ENCODE assay signal across 23 mouse cellular contexts in genomic region chr4:142127275-142127788, GRCm38 (mm10). TPM values are rescaled to one million over a fixed set of nuclear protein-coding genes. Genes with fewer than 3 reads are reported as not detected.
DNase-seq lines count a peak whose midpoint lies in the region; ATAC-seq and TF ChIP-seq lines count a peak whose summit lies in the region.
"Had no signal": no experiment of that assay in that cellular context is flagged by ENCODE, and none has a peak within 500 bp of the region (broad histone marks: within the 10 kb centered on the region; RNA-seq: fewer than 3 reads in every experiment).

No protein-coding gene starts in this region.

- H3K4me1 ChIP-seq in heart, adult 2 months (ENCODE audit: control insufficient read depth, insufficient read depth, low read length): no peaks in the 10 kb centered on the region; the same call in 1 of the 2 replicates
- peaks cover 33% of the 10 kb centered on the region for H3K4me1 ChIP-seq in heart, embryonic 15.5 days (replicated peaks)
- H3K4me1 ChIP-seq in megakaryocyte, embryonic 14.5 days: peaks cover 59% of the 10 kb centered on the region
- no peaks in the 10 kb centered on the region; the same call in 1 of the 2 replicates for H3K4me1 ChIP-seq in thymus, adult 2 months (replicated peaks; ENCODE audit: control insufficient read depth, insufficient read depth, low read length)
- H3K4me1 ChIP-seq: midbrain, embryonic 15.5 days had no signal

- 60% methylated on average over 6 of the region's 6 CpGs for WGBS in heart, adult 2 months
- 50% methylated on average over 6 of the region's 6 CpGs for WGBS in heart, embryonic 15.5 days
- 6% methylated on average over 6 of the region's 6 CpGs for WGBS in thymus, adult 2 months

- peak overlapping the region; percentile 94 for H3K27ac ChIP-seq in heart, adult 2 months
- peak overlapping the region; percentile 91 for H3K27ac ChIP-seq in heart, embryonic 15.5 days
- H3K27ac ChIP-seq in thymus, adult 2 months (ENCODE audit: control insufficient read depth, insufficient read depth, low read length): no peak overlapping the region
- H3K27ac ChIP-seq: forebrain, embryonic 15.5 days; hindbrain, embryonic 13.5 days; limb, embryonic 12.5 days; liver, embryonic 13.5 days; midbrain, embryonic 15.5 days; neural tube, embryonic 12.5 days had no signal

- TF ChIP-seq EP300 in heart, adult 2 months (IDR thresholded peaks at IDR 0.05; ENCODE audit: insufficient read depth, low read depth, low read length): no peak

- DNase-seq in heart, adult 2 months: peak in 1 of 2 experiments; percentile 44
- no peak for DNase-seq in heart, postnatal 25 days (ENCODE audit: low spot score)
- no peak for DNase-seq in heart, adult 9 months (ENCODE audit: low spot score in 2 of 2)
- no peak for DNase-seq in ovary, adult 18-20 months (ENCODE audit: low spot score)
- no peak for DNase-seq in thymus, adult 2 months
- DNase-seq: adrenal gland, postnatal 25 days; cerebellum, adult 8-10 months; gastrocnemius, postnatal 25 days; kidney, postnatal 10 days; liver, embryonic 13.5 days; lung, adult 2 months; lung, postnatal 14 days; right cerebral cortex, postnatal 25 days; spleen, adult 18-20 months had no signal

- H3K9ac ChIP-seq in heart, adult 2 months (ENCODE audit: low read depth, low read length): peak overlapping the region; percentile 17
- 0 out of 2 replicates have a peak overlapping the region, but pooled peaks have one; percentile 19 for H3K9ac ChIP-seq in heart, embryonic 15.5 days
- H3K9ac ChIP-seq: forebrain, embryonic 15.5 days; hindbrain, embryonic 13.5 days; limb, embryonic 12.5 days; liver, embryonic 13.5 days; midbrain, embryonic 15.5 days; neural tube, embryonic 12.5 days had no signal

- no peaks in the 10 kb centered on the region for H3K27me3 ChIP-seq in heart, adult 2 months (ENCODE audit: control insufficient read depth, insufficient read depth, low read length)
- H3K27me3 ChIP-seq in heart, embryonic 15.5 days: no peaks in the 10 kb centered on the region
- peaks cover 59% of the 10 kb centered on the region for H3K27me3 ChIP-seq in megakaryocyte, embryonic 14.5 days (replicated peaks)
- H3K27me3 ChIP-seq in thymus, adult 2 months (ENCODE audit: control insufficient read depth, insufficient read depth, low read length): no peaks in the 10 kb centered on the region
- H3K27me3 ChIP-seq: forebrain, embryonic 15.5 days; hindbrain, embryonic 13.5 days; limb, embryonic 12.5 days; liver, embryonic 13.5 days; midbrain, embryonic 15.5 days; neural tube, embryonic 12.5 days had no signal

- no peak for TF ChIP-seq CTCF in heart, adult 2 months (IDR thresholded peaks at IDR 0.05)
- no peak for TF ChIP-seq CTCF in thymus, adult 2 months (IDR thresholded peaks at IDR 0.05; ENCODE audit: borderline replicate concordance, control insufficient read depth, extremely low read depth, insufficient read depth, low read length, poor library complexity)

- no peak for TF ChIP-seq POLR2A in heart, adult 2 months (IDR thresholded peaks at IDR 0.05; ENCODE audit: insufficient read depth, low read depth, low read length)
- TF ChIP-seq POLR2A in thymus, adult 2 months (IDR thresholded peaks at IDR 0.05; ENCODE audit: control insufficient read depth, extremely low read depth, insufficient read depth, low read length, poor library complexity): no peak

- ATAC-seq in heart, embryonic 15.5 days (replicated peaks; ENCODE audit: insufficient number of reproducible peaks, insufficient read depth, low FRiP score, low read depth): no peak
- no peak for ATAC-seq in megakaryocyte, adult 5-6 weeks (ENCODE audit: poor library complexity, severe bottlenecking)
- ATAC-seq: CD4-positive, CD25-positive, alpha-beta regulatory T cell, adult 4 months; forebrain, embryonic 15.5 days had no signal

- H3K9me3 ChIP-seq in heart, embryonic 15.5 days (replicated peaks): no peaks in the 10 kb centered on the region
- H3K9me3 ChIP-seq in megakaryocyte, embryonic 14.5 days: 0 out of 2 replicates have a peak, but pooled peaks cover 8% of the 10 kb centered on the region
- H3K9me3 ChIP-seq: forebrain, embryonic 15.5 days; hindbrain, embryonic 13.5 days; limb, embryonic 12.5 days; liver, embryonic 13.5 days; midbrain, embryonic 15.5 days; neural tube, embryonic 12.5 days had no signal

- intact Hi-C loops in heart, adult 2 months (cut with DNase I): no loop called here
- intact Hi-C loops in heart, postnatal 25 days (cut with DNase I): no loop called here

- H3K36me3 ChIP-seq in heart, adult 2 months (ENCODE audit: control insufficient read depth, insufficient read depth, low read length): no peaks in the 10 kb centered on the region
- H3K36me3 ChIP-seq in heart, embryonic 15.5 days: no peaks in the 10 kb centered on the region
- no peaks in the 10 kb centered on the region for H3K36me3 ChIP-seq in megakaryocyte, embryonic 14.5 days (replicated peaks; ENCODE audit: low read length)
- no peaks in the 10 kb centered on the region for H3K36me3 ChIP-seq in thymus, adult 2 months (ENCODE audit: control insufficient read depth, insufficient read depth, low read length)
- H3K36me3 ChIP-seq: forebrain, embryonic 15.5 days; hindbrain, embryonic 13.5 days; limb, embryonic 12.5 days; liver, embryonic 13.5 days; midbrain, embryonic 15.5 days; neural tube, embryonic 12.5 days had no signal

- H3K4me3 ChIP-seq in heart, adult 2 months: no peak overlapping the region
- H3K4me3 ChIP-seq in heart, embryonic 15.5 days: no peak overlapping the region
- peak overlapping the region; percentile 83 for H3K4me3 ChIP-seq in megakaryocyte, embryonic 14.5 days (replicated peaks)
- H3K4me3 ChIP-seq in thymus, adult 2 months (ENCODE audit: control insufficient read depth, insufficient read depth, low read length): no peak overlapping the region
- H3K4me3 ChIP-seq: forebrain, embryonic 15.5 days; hindbrain, embryonic 13.5 days; limb, embryonic 12.5 days; liver, embryonic 13.5 days; midbrain, embryonic 15.5 days; neural tube, embryonic 12.5 days had no signal

- H3K4me2 ChIP-seq in heart, embryonic 15.5 days: peak overlapping the region; percentile 36
- H3K4me2 ChIP-seq: forebrain, embryonic 15.5 days; hindbrain, embryonic 13.5 days; limb, embryonic 12.5 days; liver, embryonic 13.5 days; midbrain, embryonic 15.5 days; neural tube, embryonic 12.5 days had no signal

- no peaks in the 10 kb centered on the region for H3K79me2 ChIP-seq in heart, adult 2 months (replicated peaks; ENCODE audit: control insufficient read depth, insufficient read depth, low read length)

RNA-seq across cellular contexts. Expression of gene Tmem51, which starts 43.2 kb away (rescaled TPM):
- 1 to 10 TPM; 5.5 to 6.0 TPM for total RNA-seq in heart, adult 2 months (2021)
- 9.9 and 13.1 TPM in 2 replicates for polyA plus RNA-seq in heart, adult 2 months (2012; rRNA removed)
- 1 to 10 TPM; 7.3 to 8.6 TPM for total RNA-seq in heart, postnatal 25 days (2021)
- 36.7 and 40.7 TPM in 2 replicates for polyA plus RNA-seq in heart, embryonic 15.5 days (2015; fragmentation: Nextera tagmentation; extraction: Ambion mirVana)
- 13.4 TPM in 1 of 2 replicates, not detected in the other for polyA plus RNA-seq in megakaryocyte, embryonic 14.5 days (2012; ENCODE audit: insufficient read depth, low replicate concordance)
- total RNA-seq in megakaryocyte, adult 5-6 weeks (2015): 16.8 and 18.7 TPM in 2 replicates
- 13.5 and 18.7 TPM in 2 replicates for total RNA-seq in megakaryocyte, adult 5-6 weeks (2017)
- polyA plus RNA-seq in thymus, adult 2 months (2012; rRNA removed): 8.0 and 9.6 TPM in 2 replicates
